Mouse (Mus musculus) forebrain, embryonic 16.5 days (tissue): ENCODE results near the gene Cenpo. TPM values are rescaled to one million over a fixed set of nuclear protein-coding genes. Genes with fewer than 3 reads are reported as not detected.

Experiments used
- ATAC-seq: fragments of 200-750 bp; cut with Nextera tagmentation; 2 replicates; pipeline ENCODE4 v1.8.0; 2017; ENCODE audit warnings: mild to moderate bottlenecking, moderate library complexity
- H3K27ac ChIP-seq: fragments of 300-500 bp; sonication (generic); 2 replicates; pipeline ENCODE4 v1.5.1; 2014; ENCODE audit warnings: low read length, control low read depth
- H3K27me3 ChIP-seq: fragments of 300-500 bp; sonication (generic); replicated peaks from 2 replicates; pipeline ENCODE4 v1.6.1; 2014; ENCODE audit warnings: low read length; ENCODE audit not compliant: control insufficient read depth, insufficient read depth
- H3K36me3 ChIP-seq: fragments of 300-500 bp; sonication (generic); 2 replicates; pipeline ENCODE4 v1.6.1; 2014; ENCODE audit not compliant: control insufficient read depth, insufficient read depth
- H3K4me1 ChIP-seq: fragments of 300-500 bp; sonication (generic); replicated peaks from 2 replicates; pipeline ENCODE4 v1.6.1; 2014; ENCODE audit warnings: low read length; ENCODE audit not compliant: control insufficient read depth, insufficient read depth
- H3K4me2 ChIP-seq: fragments of 300-500 bp; sonication (generic); 2 replicates; pipeline ENCODE4 v1.6.1; 2014; ENCODE audit warnings: mild to moderate bottlenecking, low read length, control low read depth
- H3K4me3 ChIP-seq: fragments of 300-500 bp; sonication (generic); replicated peaks from 2 replicates; pipeline ENCODE4 v1.5.1; 2014; ENCODE audit warnings: mild to moderate bottlenecking, low read length, control low read depth
- H3K9ac ChIP-seq: fragments of 300-500 bp; sonication (generic); replicated peaks from 2 replicates; pipeline ENCODE4 v1.6.1; 2014; ENCODE audit warnings: low read depth, low read length, control low read depth
- H3K9me3 ChIP-seq: fragments of 300-500 bp; sonication (generic); 2 replicates; pipeline ENCODE4 v1.6.1; 2016; ENCODE audit warnings: low read length; ENCODE audit not compliant: control insufficient read depth
- WGBS: fragments of 180-500 bp; shearing (Covaris S2); extraction: QIAGEN DNeasy Blood & Tissue Kit; methylation state at CpG from one replicate; pipeline ENCODE4 v1.1.7; 2014; 5-methylcytosine and 5-hydroxymethylcytosine counted together
- polyA plus RNA-seq: library from polyadenylated mRNA; unstranded; fragments of >200 nt; fragmentation: Nextera tagmentation; extraction: Ambion mirVana; gene quantifications from 2 replicates; pipeline ENCODE4 v1.2.1, GENCODE M21; 2015

The Cenpo gene
- polyA plus RNA-seq, 1 experiment from 2014 or later: 11.3 TPM

DNA sequence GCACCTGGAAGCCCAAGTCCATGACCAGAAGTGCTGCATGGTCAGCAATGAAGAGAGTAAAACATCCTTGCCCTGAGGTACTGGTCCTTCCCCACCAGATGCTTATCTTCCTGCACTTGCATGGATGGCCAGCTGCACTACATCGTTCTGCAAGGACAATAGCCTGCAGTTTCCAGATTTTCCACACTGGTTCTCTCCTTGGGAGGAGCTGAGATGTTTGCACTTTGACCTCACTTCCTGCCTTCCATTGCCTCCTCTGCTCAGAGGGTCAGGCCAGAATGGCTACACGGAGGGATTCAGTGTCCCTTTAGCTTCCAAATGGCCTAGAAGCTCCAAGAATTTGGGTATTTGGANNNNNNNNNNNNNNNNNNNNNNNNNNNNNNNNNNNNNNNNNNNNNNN lies 49.4 kb downstream of the Cenpo start:
- Histone ChIP-seq H3K27ac (no peak overlapping the region), H3K4me1 (no peaks in the 10 kb centered on the region), H3K36me3 (no peaks in the 10 kb centered on the region), H3K4me2 (no peak overlapping the region), H3K9ac (no peak overlapping the region), H3K4me3 (no peak overlapping the region), H3K27me3 (no peaks in the 10 kb centered on the region), H3K9me3 (no peaks in the 10 kb centered on the region)
- WGBS: 89% methylated on average over 2 of the region's 2 CpGs
- ATAC-seq: no peak

DNA sequence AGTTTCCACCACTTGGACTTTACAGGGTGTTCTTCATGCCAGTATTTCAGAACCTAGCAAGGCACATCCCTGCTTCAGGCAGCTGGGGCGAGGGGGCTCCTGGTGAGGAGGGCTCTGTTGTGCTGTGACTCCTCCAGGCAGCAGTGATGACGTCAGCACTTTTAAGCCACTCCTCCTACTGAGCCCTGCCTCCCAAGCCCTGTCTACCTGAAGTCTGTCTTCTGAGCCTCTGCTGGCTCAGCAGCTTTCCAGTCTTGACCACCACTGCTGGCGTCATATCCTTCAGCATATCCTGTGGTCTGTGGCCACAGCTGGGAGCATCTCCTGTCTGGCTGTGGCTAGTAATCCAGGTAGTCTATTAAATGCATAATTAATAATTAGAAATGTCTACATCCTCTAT lies 53.6 kb downstream of the Cenpo start:
- Histone ChIP-seq H3K36me3 (no peaks in the 10 kb centered on the region), H3K4me2 (no peak overlapping the region), H3K27me3 (no peaks in the 10 kb centered on the region), H3K9me3 (no peaks in the 10 kb centered on the region), H3K4me3 (no peak overlapping the region), H3K27ac (no peak overlapping the region), H3K9ac (no peak overlapping the region), H3K4me1 (no peaks in the 10 kb centered on the region; the same call in 1 of the 2 replicates)
- WGBS: 67% methylated on average over 3 of the region's 3 CpGs
- ATAC-seq: no peak

DNA sequence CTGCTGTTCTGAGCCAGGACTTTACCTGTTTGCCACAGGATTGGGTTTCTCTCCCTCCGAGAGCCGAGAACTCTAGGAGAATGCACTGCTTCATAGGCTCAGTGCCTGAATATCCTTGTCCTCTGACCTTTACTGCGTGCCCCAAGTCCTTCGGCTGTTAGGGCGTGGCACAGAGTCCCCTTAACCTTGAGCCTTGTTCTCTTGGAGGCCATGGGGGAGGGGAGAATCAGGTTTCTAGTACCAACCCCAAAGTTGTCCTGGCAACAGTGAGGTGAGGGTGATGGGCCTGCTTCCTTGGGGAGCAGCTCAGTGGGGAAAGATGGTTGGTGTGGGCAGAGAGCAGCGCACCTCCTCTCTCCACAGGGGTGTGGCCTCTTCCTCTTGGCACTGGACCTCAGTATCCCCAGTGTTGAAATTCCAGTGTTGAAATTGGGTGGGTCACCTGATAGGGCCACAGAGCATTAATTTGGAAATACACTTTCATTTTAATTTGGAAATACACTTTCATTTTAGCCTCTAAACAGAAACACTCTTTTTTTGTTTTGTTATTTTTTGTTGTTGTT lies 54.3 kb downstream of the Cenpo start:
- no peak for ATAC-seq
- Histone ChIP-seq H3K4me2 (no peak overlapping the region), H3K36me3 (no peaks in the 10 kb centered on the region), H3K9me3 (no peaks in the 10 kb centered on the region), H3K4me3 (no peak overlapping the region), H3K4me1 (no peaks in the 10 kb centered on the region; the same call in 1 of the 2 replicates), H3K9ac (no peak overlapping the region), H3K27me3 (no peaks in the 10 kb centered on the region), H3K27ac (no peak overlapping the region)
- WGBS: 86% methylated on average over 6 of the region's 6 CpGs

GRCm38 (mm10) chr12:4178839-4179238 lies 55.3 kb downstream of the Cenpo start:
- Histone ChIP-seq H3K4me1 (no peaks in the 10 kb centered on the region; the same call in 1 of the 2 replicates), H3K36me3 (no peaks in the 10 kb centered on the region), H3K27ac (no peak overlapping the region), H3K27me3 (no peaks in the 10 kb centered on the region), H3K4me2 (no peak overlapping the region), H3K9ac (no peak overlapping the region), H3K9me3 (no peaks in the 10 kb centered on the region), H3K4me3 (no peak overlapping the region)
- whole genome bisulfite sequencing: 30% methylated on average over 5 of the region's 5 CpGs
- no peak for ATAC-seq

DNA sequence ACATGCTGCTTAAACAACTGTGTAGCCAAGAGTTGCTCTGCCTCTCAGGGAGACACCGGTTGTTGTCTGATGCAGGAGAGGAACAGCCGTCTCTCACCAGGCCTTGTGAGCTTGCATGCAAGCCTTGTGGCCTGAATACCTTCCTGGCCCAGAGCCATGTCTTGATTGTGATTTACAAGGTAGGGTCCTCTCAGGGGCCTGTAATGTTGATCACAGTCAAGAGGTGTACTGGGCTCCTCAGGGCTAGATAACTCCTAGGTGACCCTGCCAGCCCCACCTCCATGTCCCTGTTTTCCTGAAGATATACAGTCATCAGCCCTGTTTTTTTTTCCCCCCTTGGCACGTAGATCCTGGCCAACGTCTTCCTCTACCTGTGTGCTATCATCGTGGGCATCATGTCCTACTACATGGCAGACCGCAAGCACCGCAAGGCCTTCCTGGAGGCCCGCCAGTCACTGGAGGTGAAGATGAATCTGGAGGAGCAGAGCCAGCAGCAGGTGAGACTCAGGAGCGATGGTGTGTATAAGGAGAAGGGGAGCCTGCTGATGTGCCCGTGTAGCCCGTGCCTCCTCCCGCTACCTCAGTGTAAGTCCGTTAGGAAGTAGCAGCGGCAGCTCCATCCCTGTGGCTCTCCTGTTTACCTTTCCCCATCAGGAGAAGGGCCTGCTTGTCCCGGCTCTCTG lies 60.8 kb downstream of the Cenpo start:
- Histone ChIP-seq H3K9me3 (no peaks in the 10 kb centered on the region), H3K9ac (no peak overlapping the region), H3K36me3 (no peaks in the 10 kb centered on the region), H3K4me3 (no peak overlapping the region), H3K4me1 (peaks cover 6% of the 10 kb centered on the region; the same call in 1 of the 2 replicates), H3K27ac (no peak overlapping the region), H3K4me2 (no peak overlapping the region), H3K27me3 (no peaks in the 10 kb centered on the region)
- WGBS: 86% methylated on average over 15 of the region's 15 CpGs
- ATAC-seq: no peak

GRCm38 (mm10) chr12:4169622-4170021 lies 64.5 kb downstream of the Cenpo start:
- peaks cover 6% of the 10 kb centered on the region; the same call in 1 of the 2 replicates for H3K4me1 ChIP-seq
- H3K9me3 ChIP-seq: no peaks in the 10 kb centered on the region
- H3K4me2 ChIP-seq: no peak overlapping the region
- WGBS: 65% methylated on average over 5 of the region's 5 CpGs
- H3K27ac ChIP-seq: no peak overlapping the region
- ATAC-seq: no peak
- no peak overlapping the region for H3K4me3 ChIP-seq
- H3K27me3 ChIP-seq: no peaks in the 10 kb centered on the region
- no peaks in the 10 kb centered on the region for H3K36me3 ChIP-seq
- H3K9ac ChIP-seq: no peak overlapping the region

- Histone ChIP-seq H3K27ac (no peak overlapping the region), H3K4me1 (peaks cover 6% of the 10 kb centered on the region; the same call in 1 of the 2 replicates), H3K9ac (no peak overlapping the region), H3K9me3 (no peaks in the 10 kb centered on the region), H3K36me3 (no peaks in the 10 kb centered on the region), H3K27me3 (no peaks in the 10 kb centered on the region), H3K4me3 (no peak overlapping the region), H3K4me2 (no peak overlapping the region)
- peak; percentile 71; the same call in 1 of the 2 replicates for ATAC-seq
- 94% methylated on average over 1 of the region's 1 CpGs for WGBS
These were observed 65.0 kb downstream of the Cenpo start for GRCm38 (mm10) chr12:4169058-4169457.

GRCm38 (mm10) chr12:4166970-4167369 lies 67.1 kb downstream of the Cenpo start:
- Histone ChIP-seq H3K27ac (no peak overlapping the region), H3K4me1 (peaks cover 6% of the 10 kb centered on the region; the same call in 1 of the 2 replicates), H3K36me3 (no peaks in the 10 kb centered on the region), H3K4me3 (no peak overlapping the region), H3K9ac (no peak overlapping the region), H3K27me3 (no peaks in the 10 kb centered on the region), H3K4me2 (no peak overlapping the region), H3K9me3 (no peaks in the 10 kb centered on the region)
- 82% methylated on average over 3 of the region's 3 CpGs for WGBS
- no peak for ATAC-seq

- Histone ChIP-seq H3K4me2 (no peak overlapping the region), H3K9me3 (no peaks in the 10 kb centered on the region), H3K4me1 (no peaks in the 10 kb centered on the region), H3K27ac (no peak overlapping the region), H3K36me3 (no peaks in the 10 kb centered on the region), H3K9ac (no peak overlapping the region), H3K27me3 (no peaks in the 10 kb centered on the region), H3K4me3 (no peak overlapping the region)
- WGBS: 30% methylated on average over 2 of the region's 2 CpGs
- no peak for ATAC-seq
These were observed 71.2 kb downstream of the Cenpo start for GRCm38 (mm10) chr12:4162886-4163285.
